Mouse (Mus musculus): ENCODE data around the gene Nphs1. TPM values are rescaled to one million over a fixed set of nuclear protein-coding genes. Genes with fewer than 3 reads are reported as not detected.

Nphs1 gene
- polyA plus RNA-seq, 1 experiment from 2014 or later, result 0.35 TPM

DNA sequence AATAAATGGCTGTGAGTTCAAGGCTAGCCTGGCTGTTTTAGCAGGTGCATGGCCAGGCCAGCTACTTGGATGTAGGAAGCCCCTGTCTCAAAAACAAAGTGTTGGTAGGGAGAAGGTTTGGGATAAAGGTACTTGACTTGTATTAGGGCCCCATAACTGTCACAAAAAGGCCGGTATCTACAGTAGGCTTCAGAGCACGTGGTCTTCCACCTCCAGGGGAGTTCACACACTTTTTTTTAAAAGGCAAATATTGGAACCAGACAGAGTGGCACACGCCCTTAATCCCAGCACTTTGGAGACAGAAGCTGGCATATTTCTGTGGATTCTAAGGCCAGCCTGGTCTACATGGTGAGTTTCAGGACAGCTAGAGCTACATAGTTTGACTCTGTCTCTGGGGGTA lies 37.4 kb upstream of the Nphs1 start:
- Histone ChIP-seq H3K36me3 (ENCODE audit: control insufficient read depth, insufficient read depth, low read length) (peaks cover 4% of the 10 kb centered on the region; the same call in 1 of the 2 replicates), H3K4me1 (ENCODE audit: control insufficient read depth, insufficient read depth, low read length) (no peaks in the 10 kb centered on the region), H3K27me3 (replicated peaks; ENCODE audit: control insufficient read depth, insufficient read depth, low read length) (no peaks in the 10 kb centered on the region; the same call in 1 of the 2 replicates), H3K27ac (replicated peaks; ENCODE audit: low read depth, low read length) (no peak overlapping the region), H3K4me2 (ENCODE audit: low read depth, low read length) (no peak overlapping the region), H3K4me3 (ENCODE audit: low read depth, low read length) (no peak overlapping the region), H3K9me3 (ENCODE audit: control insufficient read depth, low read length) (peaks cover 7% of the 10 kb centered on the region; the same call in 1 of the 2 replicates), H3K9ac (ENCODE audit: low read depth, low read length) (no peak overlapping the region)
- 73% methylated on average over 3 of the region's 3 CpGs for WGBS
- ATAC-seq (ENCODE audit: low read depth) (no peak), DNase-seq (ENCODE audit: low spot score) (no peak)

DNA sequence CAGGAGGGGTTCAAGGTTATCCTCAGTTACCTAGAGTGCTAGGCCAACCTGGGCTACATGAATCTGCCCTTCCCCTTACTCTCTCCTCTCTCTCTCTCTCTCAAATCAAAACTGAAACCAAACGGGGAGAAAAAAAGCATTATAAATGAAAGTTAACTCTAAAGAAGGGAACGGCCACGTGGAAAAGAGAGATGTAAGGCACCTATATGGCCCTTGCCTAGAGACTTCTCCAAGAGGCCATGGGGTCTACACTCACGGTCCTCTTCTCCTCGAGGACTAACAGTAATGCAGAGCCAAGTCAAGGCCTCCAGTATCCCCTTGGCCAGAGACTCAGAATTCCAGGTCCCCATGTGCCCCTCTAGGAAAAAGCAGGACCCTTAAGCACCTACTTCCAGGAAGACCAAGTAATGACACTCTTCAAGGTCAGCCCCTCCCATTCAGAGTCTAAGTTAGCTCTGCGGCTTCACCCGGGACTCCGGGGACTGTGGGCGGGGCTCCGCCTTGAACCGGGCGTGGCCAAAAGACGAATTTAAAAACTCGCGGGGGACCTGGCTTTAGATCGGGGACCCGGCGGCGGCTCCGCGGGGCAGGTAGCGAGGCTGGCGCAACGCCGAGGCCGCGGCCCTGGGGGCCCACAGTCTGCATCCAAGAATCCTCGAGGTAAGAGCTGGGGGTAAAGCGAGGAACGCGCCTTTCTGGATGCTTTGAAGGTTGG lies 36.8 kb upstream of the Nphs1 start, which contains the start of gene Nfkbid:
Nfkbid (plus strand) TSS at position 558 of the 715 bp plus-strand sequence.
- Histone ChIP-seq H3K4me3 (ENCODE audit: low read depth, low read length) (peak within 1 kb of the TSS; percentile 56), H3K27me3 (replicated peaks; ENCODE audit: control insufficient read depth, insufficient read depth, low read length) (no peaks in the 10 kb centered on the region; the same call in 1 of the 2 replicates), H3K27ac (replicated peaks; ENCODE audit: low read depth, low read length) (no peak within 1 kb of the TSS; the same call in 1 of the 2 replicates), H3K9me3 (ENCODE audit: control insufficient read depth, low read length) (peaks cover 7% of the 10 kb centered on the region; the same call in 1 of the 2 replicates), H3K4me1 (ENCODE audit: control insufficient read depth, insufficient read depth, low read length) (no peaks in the 10 kb centered on the region), H3K36me3 (ENCODE audit: control insufficient read depth, insufficient read depth, low read length) (peaks cover 10% of the 10 kb centered on the region; the same call in 1 of the 2 replicates), H3K9ac (ENCODE audit: low read depth, low read length) (peak within 1 kb of the TSS; percentile 66), H3K4me2 (ENCODE audit: low read depth, low read length) (peak within 1 kb of the TSS; percentile 95)
- DNase-seq (ENCODE audit: low spot score), result peak; percentile 42
- 8% methylated on average over 31 of the region's 31 CpGs for WGBS
- peak; percentile 20; the same call in 1 of the 2 replicates for ATAC-seq (ENCODE audit: low read depth)

DNA sequence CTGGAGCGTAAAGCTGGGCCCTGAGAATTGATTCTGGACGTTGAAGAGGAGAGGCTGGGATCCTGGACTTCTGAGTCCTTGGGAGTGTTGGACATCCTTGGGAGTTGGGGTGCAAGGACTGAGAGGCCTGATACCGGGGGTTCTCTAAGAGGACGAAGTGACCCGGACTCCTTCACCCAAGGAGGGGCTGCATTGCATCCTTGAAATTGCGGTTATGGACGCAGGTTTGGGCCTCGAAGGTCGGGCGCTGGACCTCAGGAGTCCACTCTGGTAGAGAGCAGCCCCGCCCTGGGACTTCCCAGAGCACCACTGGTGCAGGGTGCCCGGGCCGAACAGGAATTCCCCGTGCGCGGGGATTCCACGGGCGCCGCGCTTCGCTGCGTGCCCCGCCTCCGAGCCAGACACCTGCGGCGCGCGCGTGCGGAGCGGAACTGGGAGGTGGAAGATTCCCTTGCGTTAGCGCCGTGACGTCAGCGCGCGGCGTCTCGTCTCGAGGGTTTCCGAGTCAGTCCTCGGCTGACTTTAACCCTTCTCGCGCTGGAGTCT lies 36.2 kb upstream of the Nphs1 start:
- peak overlapping the region; percentile 66 for H3K9ac ChIP-seq (ENCODE audit: low read depth, low read length)
- WGBS, result under 1% methylated on average over 32 of the region's 45 CpGs
- peaks cover 17% of the 10 kb centered on the region; the same call in 1 of the 2 replicates for H3K36me3 ChIP-seq (ENCODE audit: control insufficient read depth, insufficient read depth, low read length)
- ATAC-seq (ENCODE audit: low read depth), result peak; percentile 88
- H3K4me1 ChIP-seq (ENCODE audit: control insufficient read depth, insufficient read depth, low read length), result no peaks in the 10 kb centered on the region
- peak; percentile 94 for DNase-seq (ENCODE audit: low spot score)
- H3K4me3 ChIP-seq (ENCODE audit: low read depth, low read length), result peak overlapping the region; percentile 56
- peaks cover 7% of the 10 kb centered on the region; the same call in 1 of the 2 replicates for H3K9me3 ChIP-seq (ENCODE audit: control insufficient read depth, low read length)
- no peak overlapping the region; the same call in 1 of the 2 replicates for H3K27ac ChIP-seq (replicated peaks; ENCODE audit: low read depth, low read length)
- peak overlapping the region; percentile 95 for H3K4me2 ChIP-seq (ENCODE audit: low read depth, low read length)
- no peaks in the 10 kb centered on the region; the same call in 1 of the 2 replicates for H3K27me3 ChIP-seq (replicated peaks; ENCODE audit: control insufficient read depth, insufficient read depth, low read length)

DNA sequence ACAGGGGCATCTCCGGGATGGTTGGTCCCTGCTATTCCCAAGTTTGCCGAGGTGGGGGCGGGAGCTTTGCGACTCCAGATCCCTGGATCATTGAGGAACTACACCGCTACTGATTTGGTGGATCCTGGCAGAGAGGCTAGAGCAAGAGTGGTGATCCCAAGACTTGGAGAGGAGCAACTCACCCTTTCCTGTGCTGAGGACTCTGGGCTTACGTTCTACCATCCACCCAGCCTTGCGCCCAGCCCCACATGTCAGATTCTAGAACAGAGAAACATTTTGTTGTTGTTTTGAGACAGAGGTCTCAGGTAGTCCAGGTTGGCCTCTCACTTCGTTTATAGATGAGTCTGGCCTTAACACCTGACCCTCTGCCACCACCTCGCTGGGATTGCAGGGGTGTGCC lies 35.6 kb upstream of the Nphs1 start:
- WGBS, result 10% methylated on average over 9 of the region's 9 CpGs
- Histone ChIP-seq H3K4me2 (ENCODE audit: low read depth, low read length) (peak overlapping the region; percentile 95), H3K4me3 (ENCODE audit: low read depth, low read length) (peak overlapping the region; percentile 56), H3K9me3 (ENCODE audit: control insufficient read depth, low read length) (peaks cover 7% of the 10 kb centered on the region; the same call in 1 of the 2 replicates), H3K4me1 (ENCODE audit: control insufficient read depth, insufficient read depth, low read length) (no peaks in the 10 kb centered on the region), H3K36me3 (ENCODE audit: control insufficient read depth, insufficient read depth, low read length) (peaks cover 22% of the 10 kb centered on the region; the same call in 1 of the 2 replicates), H3K9ac (ENCODE audit: low read depth, low read length) (peak overlapping the region; percentile 66), H3K27ac (replicated peaks; ENCODE audit: low read depth, low read length) (no peak overlapping the region; the same call in 1 of the 2 replicates), H3K27me3 (replicated peaks; ENCODE audit: control insufficient read depth, insufficient read depth, low read length) (no peaks in the 10 kb centered on the region; the same call in 1 of the 2 replicates)
- DNase-seq (ENCODE audit: low spot score), result no peak
- no peak; the same call in 1 of the 2 replicates for ATAC-seq (ENCODE audit: low read depth)

DNA sequence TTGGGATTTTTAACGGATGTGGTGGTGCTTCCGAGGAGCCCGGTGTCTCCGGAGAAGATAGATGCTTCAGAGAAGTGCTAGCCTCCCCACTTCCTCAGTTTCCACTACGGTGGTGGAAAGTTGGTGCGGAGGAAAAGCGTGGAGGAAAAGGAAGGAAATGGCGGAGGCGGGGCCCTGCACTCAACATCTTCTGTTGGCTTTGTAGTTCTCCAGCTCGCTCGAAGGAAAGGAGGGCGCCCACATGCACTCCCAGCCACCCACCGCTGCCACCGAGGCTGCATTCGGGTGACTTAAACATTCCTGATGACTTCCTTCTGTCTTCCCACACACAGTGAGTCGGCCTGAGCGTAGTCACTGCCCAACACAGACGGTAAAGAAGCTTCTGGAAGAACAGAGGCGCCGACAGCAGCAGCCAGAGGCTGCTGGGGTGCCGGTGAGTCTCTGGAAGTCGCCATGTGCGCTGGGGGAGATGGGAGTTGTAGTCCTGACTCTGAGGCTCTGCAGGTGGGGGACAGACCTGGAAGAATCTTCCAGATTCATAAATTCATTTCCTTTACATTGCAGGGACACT lies 35.0 kb upstream of the Nphs1 start:
- Histone ChIP-seq H3K4me3 (ENCODE audit: low read depth, low read length) (peak overlapping the region; percentile 56), H3K9me3 (ENCODE audit: control insufficient read depth, low read length) (peaks cover 7% of the 10 kb centered on the region; the same call in 1 of the 2 replicates), H3K9ac (ENCODE audit: low read depth, low read length) (peak overlapping the region; percentile 66), H3K4me2 (ENCODE audit: low read depth, low read length) (peak overlapping the region; percentile 95), H3K4me1 (ENCODE audit: control insufficient read depth, insufficient read depth, low read length) (no peaks in the 10 kb centered on the region), H3K36me3 (ENCODE audit: control insufficient read depth, insufficient read depth, low read length) (peaks cover 22% of the 10 kb centered on the region; the same call in 1 of the 2 replicates), H3K27me3 (replicated peaks; ENCODE audit: control insufficient read depth, insufficient read depth, low read length) (no peaks in the 10 kb centered on the region; the same call in 1 of the 2 replicates), H3K27ac (replicated peaks; ENCODE audit: low read depth, low read length) (0 out of 2 replicates have a peak overlapping the region, but pooled peaks have one; percentile 15)
- no peak for ATAC-seq (ENCODE audit: low read depth)
- no peak for DNase-seq (ENCODE audit: low spot score)
- WGBS, result 38% methylated on average over 23 of the region's 23 CpGs

DNA sequence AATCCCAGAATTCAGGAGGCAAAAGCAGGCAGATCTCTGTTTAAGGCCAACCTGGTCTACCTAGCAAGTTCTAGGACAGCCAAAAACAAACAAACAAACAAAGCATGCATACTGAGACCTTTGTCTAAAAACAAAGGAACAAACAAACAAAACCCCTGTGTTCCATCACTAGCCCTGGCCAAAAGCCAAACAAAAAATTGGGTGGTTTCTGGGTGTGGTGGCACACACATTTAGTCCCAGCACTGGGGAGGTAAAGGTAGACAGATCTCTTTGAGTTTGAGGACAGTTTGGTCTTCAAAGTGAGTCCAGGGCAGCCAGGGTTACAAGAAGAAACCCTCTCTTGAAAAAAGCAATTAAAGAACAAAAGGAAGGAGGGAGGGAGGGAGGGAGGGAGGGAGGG lies 28.8 kb upstream of the Nphs1 start:
- no peak for ATAC-seq (ENCODE audit: low read depth)
- Histone ChIP-seq H3K9me3 (ENCODE audit: control insufficient read depth, low read length) (no peaks in the 10 kb centered on the region), H3K4me1 (ENCODE audit: control insufficient read depth, insufficient read depth, low read length) (no peaks in the 10 kb centered on the region), H3K36me3 (ENCODE audit: control insufficient read depth, insufficient read depth, low read length) (peaks cover 22% of the 10 kb centered on the region; the same call in 1 of the 2 replicates), H3K4me3 (ENCODE audit: low read depth, low read length) (no peak overlapping the region), H3K27ac (replicated peaks; ENCODE audit: low read depth, low read length) (no peak overlapping the region), H3K9ac (ENCODE audit: low read depth, low read length) (no peak overlapping the region), H3K4me2 (ENCODE audit: low read depth, low read length) (no peak overlapping the region), H3K27me3 (replicated peaks; ENCODE audit: control insufficient read depth, insufficient read depth, low read length) (no peaks in the 10 kb centered on the region)
- no peak for DNase-seq (ENCODE audit: low spot score)

DNA sequence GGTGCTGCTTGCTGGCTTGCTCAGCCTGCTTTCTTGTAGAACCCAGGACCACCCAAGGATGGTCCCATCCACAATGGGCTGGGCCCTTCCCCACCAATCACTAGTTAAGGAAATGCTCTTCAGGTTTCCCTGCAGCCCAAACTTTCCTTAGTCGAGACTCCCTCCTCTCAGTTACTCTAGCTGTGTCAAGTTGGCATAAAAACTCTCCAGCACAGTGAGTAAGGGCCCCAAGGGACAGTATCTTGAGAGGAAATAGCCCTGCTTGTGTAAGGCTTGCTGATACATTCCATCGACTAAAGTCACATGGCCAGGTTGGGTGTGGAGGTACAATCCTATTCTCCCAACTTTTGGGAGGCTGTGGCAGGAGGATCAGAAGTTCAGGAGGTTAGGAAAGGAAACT lies 27.9 kb upstream of the Nphs1 start:
- no peak for ATAC-seq (ENCODE audit: low read depth)
- 51% methylated on average over 2 of the region's 2 CpGs for WGBS
- H3K9me3 ChIP-seq (ENCODE audit: control insufficient read depth, low read length), result no peaks in the 10 kb centered on the region

DNA sequence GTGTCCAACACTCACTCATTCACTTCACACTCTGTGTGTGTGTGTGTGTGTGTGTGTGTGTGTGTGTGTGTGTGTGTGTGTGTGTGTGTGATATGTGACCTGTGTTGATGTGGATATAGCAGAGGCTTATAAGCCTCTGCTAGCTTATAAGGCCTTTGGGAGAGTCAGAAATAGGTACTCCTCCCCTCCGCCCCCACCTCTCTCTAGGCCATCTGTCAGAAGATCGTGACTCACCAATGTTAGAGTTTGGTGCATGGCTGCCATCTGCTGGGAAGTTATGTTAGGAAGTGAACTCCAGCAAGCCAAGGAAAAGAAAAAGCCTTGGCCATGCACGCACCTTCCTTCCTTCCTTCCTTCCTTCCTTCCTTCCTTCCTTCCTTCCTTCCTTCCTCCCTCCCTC lies 26.3 kb upstream of the Nphs1 start:
- H3K9ac ChIP-seq (ENCODE audit: low read depth, low read length), result no peak overlapping the region
- H3K4me2 ChIP-seq (ENCODE audit: low read depth, low read length), result no peak overlapping the region
- 26% methylated on average over 3 of the region's 3 CpGs for WGBS
- H3K27me3 ChIP-seq (replicated peaks; ENCODE audit: control insufficient read depth, insufficient read depth, low read length), result no peaks in the 10 kb centered on the region; the same call in 1 of the 2 replicates
- H3K4me3 ChIP-seq (ENCODE audit: low read depth, low read length), result no peak overlapping the region
- ATAC-seq (ENCODE audit: low read depth) (0 out of 2 replicates have a peak, but pooled peaks have one; percentile 53), DNase-seq (ENCODE audit: low spot score) (peak; percentile 84)
- 0 out of 2 replicates have a peak, but pooled peaks cover 13% of the 10 kb centered on the region for H3K36me3 ChIP-seq (ENCODE audit: control insufficient read depth, insufficient read depth, low read length)
- no peaks in the 10 kb centered on the region for H3K4me1 ChIP-seq (ENCODE audit: control insufficient read depth, insufficient read depth, low read length)
- no peaks in the 10 kb centered on the region for H3K9me3 ChIP-seq (ENCODE audit: control insufficient read depth, low read length)
- H3K27ac ChIP-seq (replicated peaks; ENCODE audit: low read depth, low read length), result no peak overlapping the region

More for the DNA sequence above, 27.9 kb upstream of the Nphs1 start:
- Histone ChIP-seq H3K9ac (ENCODE audit: low read depth, low read length) (no peak overlapping the region), H3K36me3 (ENCODE audit: control insufficient read depth, insufficient read depth, low read length) (peaks cover 18% of the 10 kb centered on the region; the same call in 1 of the 2 replicates), H3K4me3 (ENCODE audit: low read depth, low read length) (no peak overlapping the region), H3K27me3 (replicated peaks; ENCODE audit: control insufficient read depth, insufficient read depth, low read length) (no peaks in the 10 kb centered on the region), H3K4me1 (ENCODE audit: control insufficient read depth, insufficient read depth, low read length) (no peaks in the 10 kb centered on the region), H3K27ac (replicated peaks; ENCODE audit: low read depth, low read length) (no peak overlapping the region), H3K4me2 (ENCODE audit: low read depth, low read length) (no peak overlapping the region)
- no peak for DNase-seq (ENCODE audit: low spot score)
